Mouse (Mus musculus) testis, adult 2 months (tissue): ENCODE results near the gene Hnf1b. TPM values are rescaled to one million over a fixed set of nuclear protein-coding genes. Genes with fewer than 3 reads are reported as not detected.

Experiments
- H3K27ac ChIP-seq: fragments of 200-500 bp; 2 replicates; pipeline ENCODE4 v1.5.1; 2012; ENCODE audit warnings: low read depth, low read length; ENCODE audit not compliant: control insufficient read depth, insufficient read depth
- H3K27me3 ChIP-seq: fragments of 200-500 bp; 2 replicates; pipeline ENCODE4 v1.6.1; 2012; ENCODE audit warnings: mild to moderate bottlenecking, low read length, moderate library complexity; ENCODE audit not compliant: control insufficient read depth, insufficient read depth
- H3K36me3 ChIP-seq: fragments of 200-500 bp; 2 replicates; pipeline ENCODE4 v1.6.1; 2012; ENCODE audit warnings: mild to moderate bottlenecking, low read length; ENCODE audit not compliant: control insufficient read depth, insufficient read depth
- H3K4me1 ChIP-seq: fragments of 200-500 bp; 2 replicates; pipeline ENCODE4 v1.6.1; 2012; ENCODE audit warnings: low read length; ENCODE audit not compliant: control insufficient read depth, insufficient read depth
- H3K4me3 ChIP-seq: fragments of 200-500 bp; 2 replicates; pipeline ENCODE4 v1.5.1; 2012; ENCODE audit warnings: low read depth, mild to moderate bottlenecking, low read length, moderate library complexity, mixed read lengths; ENCODE audit not compliant: control insufficient read depth
- CTCF ChIP-seq: fragments of 200-500 bp; IDR thresholded peaks from 2 replicates; pipeline ENCODE4 v1.5.1; 2012; ENCODE audit warnings: low read depth, mild to moderate bottlenecking, inconsistent platforms, low read length, moderate library complexity; ENCODE audit not compliant: control insufficient read depth, insufficient read depth, insufficient replicate concordance
- POLR2A ChIP-seq: fragments of 200-500 bp; IDR thresholded peaks from 2 replicates; pipeline ENCODE4 v1.6.1; 2012; ENCODE audit warnings: low read depth, mild to moderate bottlenecking, inconsistent platforms, low read length, moderate library complexity; ENCODE audit not compliant: control insufficient read depth
- polyA plus RNA-seq: library from polyadenylated mRNA; depleted of rRNA; stranded (reverse); fragments of >200 nt; gene quantifications from 2 replicates; pipeline ENCODE4 v1.2.3, GENCODE M21; 2012; rRNA removed

Hnf1b gene
- polyA plus RNA-seq, result 37.1 and 40.7 TPM in 2 replicates

DNA sequence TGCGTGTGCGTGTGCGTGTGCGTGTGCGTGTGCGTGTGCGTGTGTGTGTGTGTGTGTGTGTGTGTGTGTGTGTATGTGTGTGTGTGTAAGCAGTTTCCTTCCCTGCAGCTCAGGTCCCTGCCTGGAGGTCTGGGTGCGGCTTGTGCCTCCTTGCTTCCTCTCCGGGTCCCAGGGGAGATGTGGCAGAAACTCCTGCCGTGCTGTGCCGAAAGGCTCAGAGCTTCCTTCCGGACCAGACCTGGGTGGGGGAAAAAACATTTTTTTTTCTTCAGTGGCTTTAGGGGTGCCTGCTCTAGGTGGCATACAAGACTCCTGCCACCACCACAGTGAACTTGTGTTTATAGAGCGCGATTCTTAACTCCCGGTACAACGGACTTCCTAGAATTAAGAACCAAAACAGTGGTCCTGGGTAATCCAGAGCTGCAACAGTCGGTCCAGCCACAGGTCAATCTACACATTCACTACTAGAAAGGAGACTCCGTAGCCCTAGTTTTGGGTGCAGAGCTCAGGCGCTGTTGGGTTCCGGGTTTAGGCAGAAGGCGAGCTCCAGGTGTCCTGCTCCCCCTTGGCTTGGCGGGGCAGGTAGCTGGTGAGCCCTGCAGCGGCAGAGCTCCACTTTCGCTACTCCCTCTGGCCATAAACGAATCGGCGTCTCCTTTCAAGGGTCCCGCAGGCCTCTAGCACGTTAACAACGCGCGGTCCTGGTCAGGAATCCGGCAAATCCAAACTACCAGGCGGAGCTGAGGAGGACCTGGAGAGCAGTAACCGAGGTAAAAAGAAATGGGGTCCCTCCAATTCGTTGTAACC lies at the start of gene Hnf1b:
TSS of gene Hnf1b (plus strand) at position 535 of the 807 bp plus-strand sequence.
- H3K36me3 ChIP-seq, result no peaks in the 10 kb centered on the region
- H3K4me3 ChIP-seq, result peak within 1 kb of the TSS; percentile 20
- no peak for TF ChIP-seq CTCF
- no peak for TF ChIP-seq POLR2A
- H3K27ac ChIP-seq, result no peak within 1 kb of the TSS
- H3K4me1 ChIP-seq, result peaks cover 23% of the 10 kb centered on the region
- H3K27me3 ChIP-seq, result peaks cover 13% of the 10 kb centered on the region

DNA sequence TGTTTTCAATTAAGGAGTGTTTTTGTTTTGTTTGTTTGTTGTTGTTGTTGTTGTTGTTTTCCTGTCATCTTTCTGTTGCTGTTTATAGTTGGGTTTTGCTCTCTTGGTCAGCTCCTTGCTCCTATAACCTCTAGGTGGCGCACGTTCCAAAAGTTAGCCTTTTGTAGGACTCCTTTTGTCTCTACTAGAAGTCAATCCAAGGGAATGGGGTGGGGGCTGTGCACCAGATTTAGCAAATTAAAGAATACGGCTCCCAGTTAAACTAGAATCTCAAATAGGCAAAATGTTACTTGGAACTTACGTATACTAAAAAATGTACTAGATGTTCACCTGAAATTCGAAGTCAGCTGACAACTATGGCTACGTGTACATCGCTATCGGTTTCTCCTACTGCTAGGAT lies 47.7 kb upstream of the Hnf1b start:
- Histone ChIP-seq H3K4me3 (no peak overlapping the region), H3K36me3 (no peaks in the 10 kb centered on the region), H3K27me3 (no peaks in the 10 kb centered on the region), H3K27ac (no peak overlapping the region), H3K4me1 (peaks cover 9% of the 10 kb centered on the region)
- TF ChIP-seq POLR2A, result no peak
- TF ChIP-seq CTCF, result no peak

DNA sequence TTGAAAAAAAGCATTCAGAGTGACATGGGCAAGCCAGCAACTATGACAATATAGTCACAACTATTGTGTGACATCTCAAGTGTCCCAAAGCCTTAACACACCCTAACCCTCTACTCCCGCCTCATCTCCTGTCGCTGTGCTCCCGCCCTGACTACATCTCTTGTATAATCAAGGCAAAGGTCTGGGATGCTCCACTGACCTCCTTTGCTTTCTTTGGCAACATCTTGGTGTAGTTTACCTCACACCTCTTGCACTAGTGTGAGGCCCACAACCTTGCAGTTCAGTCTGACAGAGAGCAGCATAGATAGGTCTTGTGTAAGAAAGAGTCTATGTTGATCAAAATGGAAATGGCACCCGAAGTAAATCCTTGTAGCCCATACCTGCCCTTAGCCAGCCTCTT lies 47.3 kb upstream of the Hnf1b start:
- Histone ChIP-seq H3K27ac (no peak overlapping the region), H3K36me3 (no peaks in the 10 kb centered on the region), H3K4me1 (peaks cover 9% of the 10 kb centered on the region), H3K27me3 (no peaks in the 10 kb centered on the region), H3K4me3 (no peak overlapping the region)
- no peak for TF ChIP-seq CTCF
- no peak for TF ChIP-seq POLR2A

DNA sequence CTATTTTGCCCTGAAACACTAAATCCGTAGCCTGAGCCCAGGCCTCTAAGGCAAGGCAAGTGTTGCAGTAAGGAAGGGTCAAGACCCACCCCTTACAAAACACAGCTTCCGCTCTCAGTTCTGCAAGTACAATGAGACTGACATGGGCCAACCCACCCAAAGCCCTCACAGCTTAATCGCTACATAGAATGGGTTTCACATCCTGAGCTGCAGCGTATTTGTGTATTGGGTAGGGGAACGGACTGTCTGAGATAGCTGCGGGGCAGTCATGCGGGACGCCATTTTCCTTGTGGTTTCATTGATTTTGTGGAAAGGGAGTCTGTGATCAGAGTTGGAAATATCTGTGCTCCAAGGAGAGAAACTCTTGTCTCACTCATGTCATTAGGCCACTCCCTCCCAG lies 39.4 kb upstream of the Hnf1b start:
- Histone ChIP-seq H3K27ac (no peak overlapping the region), H3K4me3 (no peak overlapping the region), H3K27me3 (no peaks in the 10 kb centered on the region), H3K36me3 (no peaks in the 10 kb centered on the region), H3K4me1 (no peaks in the 10 kb centered on the region)
- TF ChIP-seq POLR2A, result no peak
- TF ChIP-seq CTCF, result no peak

DNA sequence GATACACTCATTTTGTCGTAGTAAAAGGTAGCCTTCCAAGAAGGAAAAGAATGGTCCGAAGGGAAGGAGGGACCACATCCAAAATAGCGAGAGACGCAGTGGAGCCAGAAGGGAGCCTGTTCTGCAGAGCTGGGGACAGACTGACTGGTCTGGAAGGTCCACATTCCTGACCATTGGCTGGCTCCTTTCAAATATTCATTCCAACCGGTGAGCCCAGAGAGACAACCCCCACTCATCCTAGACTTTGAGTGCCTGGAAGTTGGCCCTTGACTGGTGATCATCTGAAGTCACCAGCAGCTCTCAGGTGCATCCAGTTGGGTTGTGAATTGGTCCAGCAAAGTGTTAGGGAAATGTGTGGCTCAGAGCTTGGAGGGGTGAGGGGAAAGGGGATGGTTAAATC lies 34.7 kb upstream of the Hnf1b start:
- Histone ChIP-seq H3K27ac (no peak overlapping the region), H3K4me1 (no peaks in the 10 kb centered on the region), H3K27me3 (no peaks in the 10 kb centered on the region), H3K36me3 (no peaks in the 10 kb centered on the region), H3K4me3 (no peak overlapping the region)
- TF ChIP-seq POLR2A (no peak), CTCF (no peak)

DNA sequence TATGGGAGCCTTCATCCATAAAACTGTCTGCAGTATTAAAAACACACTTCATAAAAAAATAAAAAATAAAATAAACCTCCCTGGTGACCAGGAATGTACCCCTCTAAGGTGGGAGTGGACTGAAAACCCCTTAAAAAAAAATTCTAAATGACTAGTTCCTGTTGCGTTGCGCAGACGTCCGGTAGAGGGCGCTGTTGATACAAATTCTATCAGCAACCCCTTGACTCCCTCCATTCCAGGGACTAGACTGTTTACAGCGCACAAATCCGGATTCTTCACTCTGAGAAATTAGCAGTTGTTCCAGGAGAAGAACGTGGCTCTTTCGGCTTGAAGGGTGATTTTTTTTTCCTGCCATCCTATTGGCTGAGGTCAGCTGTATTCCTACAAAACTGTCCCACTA lies 34.2 kb upstream of the Hnf1b start:
- Histone ChIP-seq H3K4me1 (no peaks in the 10 kb centered on the region), H3K27me3 (no peaks in the 10 kb centered on the region), H3K36me3 (no peaks in the 10 kb centered on the region), H3K4me3 (no peak overlapping the region), H3K27ac (no peak overlapping the region)
- peak; percentile 62; the same call in 1 of the 2 replicates for TF ChIP-seq CTCF
- TF ChIP-seq POLR2A, result no peak

DNA sequence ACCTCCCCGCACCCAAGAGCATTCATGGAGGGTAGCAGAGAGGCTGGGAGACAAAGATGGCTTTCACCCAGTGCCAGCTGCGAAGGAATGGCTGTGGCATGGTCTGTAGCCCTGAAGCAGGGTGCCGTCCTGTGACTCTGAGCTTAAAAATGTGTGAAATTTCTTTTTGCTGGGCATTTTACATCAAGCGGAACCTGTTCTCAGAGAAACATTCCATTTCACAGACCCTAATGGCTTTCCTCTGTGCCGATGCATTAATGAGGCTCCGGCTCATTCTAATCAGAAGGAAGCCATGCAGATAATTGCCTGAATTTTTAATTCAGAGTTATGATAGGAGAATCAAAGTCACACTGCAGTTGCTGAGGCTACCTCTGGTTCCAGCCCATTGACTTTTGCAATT lies 32.8 kb upstream of the Hnf1b start:
- Histone ChIP-seq H3K27ac (no peak overlapping the region), H3K4me3 (no peak overlapping the region), H3K27me3 (no peaks in the 10 kb centered on the region), H3K36me3 (no peaks in the 10 kb centered on the region), H3K4me1 (no peaks in the 10 kb centered on the region)
- TF ChIP-seq CTCF (no peak), POLR2A (no peak)

DNA sequence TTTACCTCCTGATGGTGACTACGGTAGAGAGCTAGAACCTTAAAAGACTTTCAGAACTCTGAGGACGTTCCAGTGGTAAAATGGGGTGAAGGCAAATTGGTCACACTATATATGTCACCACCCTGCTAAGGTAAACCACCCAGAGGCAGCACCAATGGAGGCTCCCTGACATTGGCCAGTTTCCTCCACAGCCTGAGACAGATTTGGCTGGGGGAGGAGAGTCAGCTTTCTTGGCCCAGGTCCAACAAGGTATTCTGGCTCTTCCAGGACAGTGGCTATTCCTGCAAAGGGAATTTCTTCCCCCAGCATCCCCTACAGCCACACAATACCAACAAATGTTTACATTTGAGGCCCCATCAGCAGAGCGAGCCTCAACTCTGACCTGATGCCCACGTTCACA lies 31.9 kb upstream of the Hnf1b start:
- Histone ChIP-seq H3K27ac (no peak overlapping the region), H3K4me3 (no peak overlapping the region), H3K4me1 (no peaks in the 10 kb centered on the region), H3K36me3 (no peaks in the 10 kb centered on the region), H3K27me3 (no peaks in the 10 kb centered on the region)
- TF ChIP-seq POLR2A (no peak), CTCF (no peak)
